Mouse (Mus musculus): Measurements from ENCODE around the gene Sin3a.

Sin3a gene

DNA sequence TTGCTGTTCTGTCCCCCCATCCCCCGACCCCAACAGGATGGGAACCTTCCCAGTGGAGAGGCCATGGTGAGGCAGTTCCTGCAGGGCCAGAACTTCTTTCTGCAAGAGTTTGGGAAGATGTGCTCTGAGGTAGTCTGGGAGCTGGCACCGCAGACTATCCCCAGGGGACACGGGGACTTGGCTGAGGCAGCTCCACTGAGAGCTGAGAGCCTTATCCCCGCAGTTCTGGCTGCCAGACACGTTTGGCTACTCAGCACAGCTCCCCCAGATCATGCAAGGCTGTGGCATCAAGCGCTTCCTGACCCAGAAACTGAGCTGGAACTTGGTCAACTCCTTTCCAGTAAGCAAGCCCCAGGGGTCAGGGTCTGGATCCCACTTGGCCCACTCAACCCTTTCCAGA, 65.4 kb downstream of the Sin3a start:
- DNase-seq (ENCODE audit: extremely low read depth, low read depth, low spot score), result no peak

DNA sequence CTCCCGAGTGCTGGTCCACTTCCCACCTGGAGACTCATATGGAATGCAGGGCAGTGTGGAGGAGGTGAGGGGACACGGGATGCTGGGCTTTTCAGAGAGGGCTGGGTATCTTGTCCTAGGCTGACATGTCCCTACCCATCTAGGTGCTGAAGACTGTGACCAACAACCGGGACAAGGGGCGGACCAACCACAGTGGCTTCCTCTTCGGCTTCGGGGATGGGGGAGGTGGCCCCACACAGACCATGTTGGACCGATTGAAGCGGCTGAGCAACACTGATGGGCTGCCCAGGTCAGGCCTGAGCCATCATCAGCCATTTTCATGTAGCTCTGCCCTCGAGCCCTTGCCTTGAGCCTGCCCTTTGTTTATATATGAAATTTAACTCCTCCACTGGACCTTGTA, 65.9 kb downstream of the Sin3a start:
- no peak for DNase-seq (ENCODE audit: extremely low read depth, low read depth, low spot score)

DNA sequence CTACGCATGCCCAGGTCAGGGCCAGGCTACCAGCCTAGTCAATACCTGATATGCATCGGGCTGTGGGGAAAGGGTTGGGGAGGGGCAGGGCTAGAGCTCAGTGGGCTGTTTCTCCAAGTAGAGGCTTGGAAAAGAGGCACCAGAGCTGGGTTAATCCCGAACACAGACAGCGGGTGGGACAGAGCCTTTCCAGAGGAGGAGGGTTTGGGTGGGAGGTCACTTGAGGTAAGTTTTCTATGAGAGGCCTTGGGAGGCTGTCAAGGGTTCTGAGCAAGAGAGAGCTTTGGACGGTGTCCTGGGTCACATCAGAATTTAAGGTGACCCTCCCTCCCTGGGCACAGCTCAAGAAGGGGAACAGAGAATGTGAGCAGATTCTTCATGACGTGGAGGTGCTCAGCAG, 66.7 kb downstream of the Sin3a start:
- no peak for DNase-seq (ENCODE audit: extremely low read depth, low read depth, low spot score)

DNA sequence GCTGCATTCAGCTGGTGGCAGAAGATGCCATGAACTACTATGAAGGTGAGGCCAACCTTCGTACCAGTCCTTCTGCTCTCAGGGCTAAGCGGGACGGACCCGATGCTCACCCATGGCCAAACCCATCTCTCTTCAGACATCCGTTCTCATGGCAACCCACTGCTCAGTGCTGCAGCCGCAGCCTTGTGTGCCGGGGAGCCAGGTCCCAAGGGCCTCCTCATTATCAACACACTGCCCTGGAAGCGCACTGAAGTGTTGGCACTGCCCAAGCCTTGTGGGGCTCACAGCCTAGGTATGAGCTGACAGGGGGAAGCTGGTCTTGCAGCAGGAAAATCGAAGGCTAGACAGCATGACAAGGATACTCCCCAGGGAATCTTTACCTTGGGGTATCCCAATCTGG, 67.3 kb downstream of the Sin3a start:
- DNase-seq (ENCODE audit: extremely low read depth, low read depth, low spot score), result no peak

DNA sequence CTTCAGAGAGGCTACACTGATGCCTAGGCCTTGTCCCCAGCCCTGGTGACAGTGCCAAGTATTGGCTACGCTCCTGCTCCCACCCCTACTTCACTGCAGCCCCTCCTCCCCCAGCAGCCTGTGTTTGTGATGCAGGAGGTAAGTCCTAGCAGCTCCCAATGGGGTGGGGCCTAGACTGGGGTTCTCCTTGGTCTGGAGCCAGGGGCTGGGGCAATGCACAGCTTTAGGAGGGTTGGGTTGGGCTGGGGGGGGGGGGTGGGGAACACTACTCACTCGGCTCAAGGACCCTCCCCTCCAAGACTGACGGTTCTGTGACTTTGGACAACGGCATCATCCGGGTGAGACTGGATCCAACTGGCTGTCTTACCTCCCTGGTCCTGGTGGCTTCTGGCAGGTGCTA, 67.7 kb downstream of the Sin3a start:
- DNase-seq (ENCODE audit: extremely low read depth, low read depth, low spot score), result no peak

DNA sequence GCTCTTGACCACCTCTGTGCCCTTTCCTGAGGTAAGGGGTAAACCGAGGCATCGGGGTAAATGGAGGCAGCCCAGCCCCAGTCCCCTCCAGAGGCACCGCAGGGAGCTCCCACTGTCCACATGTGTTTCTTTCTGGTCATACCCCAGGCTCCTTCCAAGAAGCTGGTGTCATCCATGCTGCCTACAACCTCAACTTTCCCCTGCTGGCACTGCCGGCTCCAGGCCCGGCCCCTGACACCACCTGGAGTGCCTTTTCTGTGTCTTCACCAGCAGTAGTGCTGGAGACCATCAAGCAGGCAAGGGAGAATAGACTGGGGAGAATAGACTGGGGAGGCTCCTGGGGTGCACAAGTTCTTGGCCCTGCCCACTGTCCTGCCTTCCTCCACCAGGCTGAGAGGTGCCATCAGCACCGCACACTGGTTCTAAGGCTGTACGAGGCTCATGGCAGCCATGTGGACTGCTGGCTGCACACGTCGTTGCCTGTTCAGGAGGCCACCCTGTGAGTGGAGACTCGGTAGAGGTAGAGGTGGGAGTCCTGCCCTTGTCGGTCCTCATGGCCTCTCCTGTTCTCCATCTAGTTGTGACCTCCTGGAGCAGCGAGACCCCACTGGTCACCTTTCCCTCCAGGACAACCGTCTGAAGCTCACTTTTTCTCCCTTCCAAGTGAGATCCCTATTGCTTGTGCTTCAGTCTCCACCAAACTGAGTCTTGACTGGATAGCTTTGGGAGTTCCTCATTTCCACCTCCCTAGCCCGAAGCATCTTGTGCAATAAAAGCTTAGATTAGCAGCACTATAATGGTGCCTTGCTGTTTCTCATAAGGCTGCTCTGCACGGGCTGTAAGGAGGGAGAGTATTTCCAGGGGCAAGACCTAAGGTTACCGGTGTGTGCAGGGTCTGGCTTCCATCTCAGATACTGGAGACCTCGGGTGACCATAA, 69.8 kb downstream of the Sin3a start:
- DNase-seq (ENCODE audit: extremely low read depth, low read depth, low spot score), result no peak

DNA sequence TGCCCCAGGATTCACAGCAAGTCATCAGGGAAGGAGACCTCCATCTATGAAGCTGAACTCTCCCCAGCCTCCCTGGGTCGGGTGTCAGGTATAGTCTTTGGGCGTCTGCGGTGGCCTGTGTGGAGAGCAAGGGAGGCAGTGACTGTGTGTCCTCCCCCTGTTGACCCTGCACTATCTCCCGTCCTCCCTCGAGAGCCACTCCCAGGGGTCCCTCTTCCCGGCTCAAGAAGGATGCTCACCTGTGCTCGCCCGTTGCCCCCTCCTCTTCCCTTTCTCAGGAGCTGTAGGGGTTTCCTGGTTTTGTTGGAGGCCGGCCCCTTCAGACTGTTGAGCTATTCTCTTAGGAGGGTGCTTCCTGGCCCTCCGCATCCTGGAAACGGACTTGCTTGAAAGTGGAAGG, 71.4 kb downstream of the Sin3a start:
- DNase-seq (ENCODE audit: extremely low read depth, low read depth, low spot score), result no peak

DNA sequence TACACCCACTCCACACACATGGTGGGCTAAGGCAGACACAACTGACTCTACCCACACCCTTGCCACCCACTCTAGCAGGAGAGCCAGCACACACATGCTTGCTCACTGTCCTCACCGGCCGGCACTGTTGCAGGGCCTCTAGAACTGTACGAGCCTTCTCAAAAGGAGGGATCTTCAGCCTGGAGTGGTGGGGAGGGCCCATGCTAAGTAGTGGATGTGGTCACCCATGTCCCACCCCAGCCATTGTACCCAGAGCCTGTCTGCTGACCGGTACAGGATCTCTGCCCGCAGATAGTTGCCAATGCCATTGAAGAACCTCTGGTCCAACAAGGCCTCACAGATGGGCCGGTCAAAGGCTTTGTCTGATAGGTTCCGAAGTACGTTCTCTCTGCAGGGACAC, 73.0 kb downstream of the Sin3a start:
- no peak for DNase-seq (ENCODE audit: extremely low read depth, low read depth, low spot score)

DNA sequence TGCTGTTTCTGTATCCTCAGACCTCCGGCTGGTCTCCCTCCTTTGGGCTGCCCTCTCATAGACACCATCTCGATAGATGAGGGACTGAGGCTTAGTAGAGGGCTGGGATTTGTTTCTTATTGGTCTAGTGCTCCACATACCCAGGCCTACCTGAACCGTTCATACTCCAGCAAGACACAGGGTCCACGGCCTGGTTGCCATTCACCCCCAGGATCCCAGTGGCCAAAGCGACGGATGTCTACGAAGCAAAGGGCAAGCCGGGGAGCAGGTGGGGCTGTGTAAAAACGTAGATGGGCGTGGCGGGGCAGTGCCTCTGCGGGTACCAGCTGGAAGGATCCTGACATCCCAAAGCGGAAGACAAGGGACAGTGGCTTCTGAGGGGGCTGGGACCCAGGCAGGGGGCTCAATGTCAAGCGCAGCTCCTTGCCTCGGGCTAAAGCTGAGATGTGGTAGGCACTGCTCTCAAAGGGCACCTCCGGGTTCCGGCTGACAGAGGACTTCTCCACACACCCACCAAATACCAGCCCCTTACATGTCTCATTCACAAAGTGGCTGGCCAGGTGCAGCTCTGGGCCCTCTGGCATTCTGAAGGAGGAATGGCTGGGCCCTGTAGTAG, 74.7 kb downstream of the Sin3a start:
- no peak for DNase-seq (ENCODE audit: extremely low read depth, low read depth, low spot score)

DNA sequence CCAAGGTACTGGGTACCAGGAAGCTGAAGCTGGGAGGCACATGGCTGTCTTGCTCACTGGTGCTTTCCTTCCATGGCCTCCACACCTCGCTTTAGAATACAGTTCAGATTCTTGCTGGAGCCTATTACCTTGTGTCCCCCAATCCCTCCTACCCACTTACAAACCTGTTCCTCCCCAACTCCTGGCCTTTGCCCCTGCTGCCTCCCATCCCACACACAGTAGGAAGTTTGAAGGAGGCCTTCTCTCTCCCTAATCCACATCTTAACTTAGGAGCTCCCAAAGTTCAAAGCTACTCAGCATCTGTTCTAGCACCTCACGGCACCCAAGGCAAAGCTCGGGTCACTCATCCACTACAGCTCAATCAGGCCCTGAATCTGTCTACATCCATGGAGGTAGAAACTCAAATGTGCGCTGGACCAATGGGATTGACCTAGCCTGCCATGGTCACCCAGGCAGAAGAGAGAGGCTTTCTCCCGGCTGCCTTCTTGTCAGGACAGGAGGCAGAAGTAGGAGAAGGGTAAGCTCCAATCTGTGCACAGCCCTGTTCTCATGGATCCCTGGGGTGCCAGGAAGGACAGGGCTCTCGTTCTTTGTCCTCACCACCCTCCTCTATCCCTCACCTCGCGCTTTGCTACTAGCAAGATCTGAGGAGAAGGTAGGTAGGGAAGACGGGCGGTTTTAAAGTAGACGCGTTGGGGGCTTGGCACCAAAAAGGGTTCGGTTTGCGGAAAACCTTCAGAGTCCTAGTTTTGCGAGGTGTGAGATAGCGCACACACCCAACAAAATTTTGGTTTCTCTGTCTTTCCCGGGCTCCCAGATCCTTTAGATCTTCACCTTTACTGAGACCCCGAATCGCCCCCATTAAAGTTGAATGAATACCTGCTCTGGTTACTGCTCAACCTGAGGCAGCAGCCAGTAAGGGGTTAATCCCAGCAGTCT, 75.6 kb downstream of the Sin3a start:
- DNase-seq (ENCODE audit: extremely low read depth, low read depth, low spot score), result no peak

DNA sequence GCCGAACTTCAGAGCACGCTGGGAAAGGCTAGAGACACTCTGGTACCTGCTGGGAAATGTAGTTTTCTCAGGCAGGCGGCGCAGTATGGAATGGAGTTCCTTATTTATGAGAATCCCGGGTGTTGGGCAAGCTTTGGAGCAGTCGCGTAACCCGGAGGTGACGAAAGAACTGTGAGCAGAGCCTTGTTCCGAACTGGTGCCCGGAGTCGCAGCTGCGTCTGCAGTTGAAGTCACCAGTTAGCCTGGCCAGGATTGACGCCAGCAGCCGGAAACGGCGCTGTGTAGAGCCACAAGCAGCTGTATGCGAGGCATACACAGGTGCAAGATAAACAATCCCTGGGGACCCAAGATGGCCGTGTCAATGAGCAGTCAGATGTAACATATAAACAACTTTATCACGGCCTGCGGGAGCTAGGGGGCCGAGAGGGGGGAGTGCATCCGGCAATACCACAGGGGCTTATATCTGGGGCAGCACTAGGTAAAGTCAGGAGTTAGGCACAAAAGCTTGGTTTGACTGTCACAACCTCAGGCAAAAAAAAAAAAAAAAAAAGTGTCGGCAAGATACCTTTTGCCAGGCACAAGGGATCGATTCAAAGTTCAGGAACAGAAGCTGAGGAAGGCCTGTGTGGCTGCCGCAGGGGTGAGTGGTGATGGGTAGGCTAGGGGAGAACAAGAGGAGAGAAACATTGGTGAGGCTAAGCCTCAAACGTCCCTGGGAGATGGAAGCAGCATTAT, 76.5 kb downstream of the Sin3a start, which contains the start of gene Neil1:
Gene Neil1 (minus strand): TSS at position 162 of the 735 bp plus-strand sequence.
- peak; percentile 85 for DNase-seq (ENCODE audit: extremely low read depth, low read depth, low spot score)

DNA sequence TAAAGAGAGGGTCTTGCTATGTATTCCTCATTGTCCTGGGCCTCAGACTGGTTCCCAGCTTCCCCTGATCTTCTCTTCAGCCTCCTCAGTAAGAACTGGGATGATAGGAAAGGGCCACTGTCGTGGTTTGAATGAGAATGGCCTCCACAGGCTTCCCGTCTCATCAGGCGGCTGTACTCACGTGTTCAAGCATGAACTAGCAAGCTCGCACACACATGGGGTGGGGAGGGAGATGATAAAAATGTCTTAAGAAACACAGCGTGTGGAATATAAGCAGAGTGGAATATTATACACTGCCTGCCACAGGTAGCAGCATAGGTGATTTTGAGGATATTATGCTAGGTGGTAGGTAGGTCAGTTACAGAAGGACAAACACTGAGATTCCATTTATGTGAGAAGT, 77.2 kb downstream of the Sin3a start:
- DNase-seq (ENCODE audit: extremely low read depth, low read depth, low spot score), result no peak

DNA sequence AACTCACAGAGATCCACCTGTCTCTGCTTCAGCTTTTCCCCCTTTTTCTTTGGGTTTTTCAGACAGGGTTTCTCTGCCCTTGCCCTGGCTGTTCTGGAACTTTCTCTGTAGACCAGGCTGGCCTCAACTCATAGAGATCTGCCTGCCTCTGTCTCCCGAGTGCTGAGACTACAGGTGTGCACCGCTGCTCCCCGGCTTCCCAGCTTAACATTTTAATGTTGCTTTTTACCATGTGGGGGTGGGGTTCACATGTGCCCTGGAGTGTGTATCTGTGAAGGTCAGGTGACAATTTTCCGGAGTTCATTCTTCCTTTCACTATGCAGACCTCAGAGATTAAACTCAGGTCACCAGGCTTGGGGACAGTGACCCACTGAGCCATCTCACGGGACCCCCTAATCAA, 78.4 kb downstream of the Sin3a start:
- DNase-seq (ENCODE audit: extremely low read depth, low read depth, low spot score), result no peak

DNA sequence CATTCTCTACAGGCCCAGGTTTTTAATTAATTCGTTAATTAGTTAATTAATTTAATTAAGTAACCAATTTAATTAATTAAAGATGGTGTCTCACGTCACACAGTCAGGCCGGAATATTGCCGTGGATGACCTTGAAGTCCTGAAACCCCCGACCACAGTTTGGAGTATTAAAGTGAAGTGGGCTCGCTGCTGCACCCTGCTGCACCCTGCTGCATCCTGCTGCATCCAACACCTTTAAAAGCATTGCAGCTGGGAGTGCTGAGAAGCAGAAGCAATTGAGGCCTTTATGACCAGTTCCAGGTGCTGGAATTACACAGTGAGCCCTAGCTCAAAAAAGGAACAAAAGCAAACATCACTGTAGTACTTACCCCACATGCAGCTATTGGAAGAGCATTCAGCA, 80.5 kb downstream of the Sin3a start:
- DNase-seq (ENCODE audit: extremely low read depth, low read depth, low spot score), result no peak

DNA sequence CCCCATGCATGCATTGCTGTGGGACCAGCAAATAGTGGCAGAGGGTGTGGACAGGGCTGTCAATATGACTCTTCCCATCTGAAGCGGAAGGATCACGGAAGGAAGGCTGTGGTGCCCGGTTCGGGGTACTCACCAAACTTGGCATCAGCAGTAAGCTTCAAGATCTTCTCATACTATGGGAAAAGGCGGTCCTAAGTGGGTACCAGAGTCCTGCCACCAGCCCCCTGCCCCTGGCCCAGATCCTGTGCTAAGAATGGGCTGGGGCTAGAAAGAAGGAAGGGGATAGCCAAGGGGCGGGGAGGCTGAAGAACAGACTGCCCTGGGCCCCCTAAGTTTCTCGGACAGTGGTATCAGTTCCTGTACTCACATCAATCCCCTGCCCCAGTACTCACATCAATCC, 84.5 kb downstream of the Sin3a start:
- DNase-seq (ENCODE audit: extremely low read depth, low read depth, low spot score), result no peak

DNA sequence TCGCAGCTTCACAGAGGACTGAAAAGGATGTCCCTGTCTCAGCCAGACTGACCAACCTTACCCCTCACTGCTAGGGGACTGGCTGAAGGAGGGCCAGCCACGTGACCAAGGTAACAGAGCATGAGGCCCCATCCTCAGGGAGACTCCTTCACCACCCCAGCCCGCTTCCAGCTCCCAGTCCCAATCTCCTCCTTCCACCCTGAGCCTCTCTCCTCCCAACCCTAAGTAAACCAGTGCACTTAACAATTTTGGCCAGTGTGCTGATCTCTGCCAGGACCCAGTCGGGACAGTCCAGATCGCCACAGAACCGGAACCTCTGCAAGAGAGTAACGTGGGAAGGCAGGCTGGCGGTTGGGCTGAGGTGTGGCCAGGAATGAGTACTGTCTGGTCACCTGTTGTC, 85.0 kb downstream of the Sin3a start:
- no peak for DNase-seq (ENCODE audit: extremely low read depth, low read depth, low spot score)

DNA sequence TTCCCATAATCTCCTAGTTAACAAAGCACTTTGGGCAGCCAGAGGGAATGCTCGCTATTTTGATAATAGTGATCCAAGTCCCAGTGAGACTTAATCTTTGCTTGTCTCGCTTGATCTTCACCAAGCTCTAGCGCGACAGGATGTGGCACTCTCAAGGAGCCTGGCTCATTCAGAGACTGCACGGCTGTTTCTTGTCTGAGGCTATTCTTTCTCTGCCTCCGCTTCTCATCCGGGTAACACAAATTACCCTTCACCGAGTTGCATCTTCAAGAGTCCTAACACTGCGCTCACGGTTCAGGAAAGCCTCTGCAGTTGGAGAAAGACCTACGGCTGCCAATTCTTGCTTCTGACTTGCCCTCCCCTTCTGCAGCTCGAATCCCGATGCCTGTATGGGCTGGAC, 85.7 kb downstream of the Sin3a start:
- no peak for DNase-seq (ENCODE audit: extremely low read depth, low read depth, low spot score)

DNA sequence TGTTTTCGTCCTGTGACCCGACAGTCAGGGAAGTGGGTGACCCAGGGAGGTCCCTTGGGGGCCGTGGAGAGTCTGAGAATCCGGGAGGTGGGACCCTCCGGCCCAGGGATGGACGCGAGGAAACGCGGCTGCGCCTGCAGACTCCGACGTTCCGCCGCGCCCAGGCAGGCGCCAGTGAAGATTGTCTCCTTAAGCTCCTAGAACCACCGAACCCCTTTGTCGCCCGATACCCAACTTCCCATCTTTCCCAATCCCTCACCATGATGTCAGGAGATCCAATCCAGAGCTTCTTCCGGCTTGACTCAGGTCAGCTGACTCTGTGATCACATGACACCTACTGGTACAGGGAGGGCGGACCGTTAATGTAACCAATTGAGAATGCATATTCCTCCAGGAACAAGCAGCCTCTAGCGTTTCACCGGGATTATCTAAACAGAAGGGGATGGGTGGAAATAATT, 86.2 kb downstream of the Sin3a start, which contains the start of gene Commd4:
Gene Commd4 (minus strand): TSS at position 319 of the 458 bp plus-strand sequence.
- DNase-seq (ENCODE audit: extremely low read depth, low read depth, low spot score), result peak; percentile 63

DNA sequence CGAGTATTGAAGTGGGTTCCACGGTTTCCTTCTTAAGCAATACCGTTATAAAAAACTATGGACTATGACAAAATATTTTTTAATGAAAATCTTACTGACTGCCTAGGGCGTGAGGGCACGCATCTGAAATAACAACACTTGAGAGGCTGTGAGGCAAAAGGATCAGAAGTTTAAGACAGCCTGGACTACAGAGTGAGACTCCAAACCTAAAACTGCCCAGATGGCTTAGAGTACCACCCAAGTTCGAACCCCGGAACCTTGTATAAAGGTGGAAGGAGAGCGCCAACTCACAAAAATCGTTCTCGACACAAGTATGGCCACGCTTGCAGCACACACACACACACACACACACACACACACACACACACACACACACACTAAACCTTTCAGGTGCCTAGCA, 86.7 kb downstream of the Sin3a start:
- no peak for DNase-seq (ENCODE audit: extremely low read depth, low read depth, low spot score)

DNA sequence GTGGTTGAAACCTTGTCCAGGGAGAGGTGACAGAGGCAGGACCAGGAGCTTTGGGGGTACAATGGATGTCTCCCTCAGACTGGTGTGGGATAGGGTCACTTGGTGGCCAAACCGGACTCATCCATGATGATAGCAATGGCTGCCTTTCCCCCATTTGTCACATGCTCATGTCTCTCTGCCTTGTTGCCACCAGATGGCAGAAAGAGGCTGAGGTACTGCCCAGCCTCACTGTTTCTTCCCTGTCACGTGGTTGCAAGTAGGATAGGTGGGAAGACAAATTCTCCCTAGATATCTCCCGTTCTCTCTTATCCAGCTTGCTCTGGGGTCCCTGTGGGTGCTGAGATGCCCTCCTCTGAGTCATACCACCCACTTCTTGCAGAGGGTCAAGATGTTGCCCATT, 90.7 kb downstream of the Sin3a start:
- no peak for DNase-seq (ENCODE audit: extremely low read depth, low read depth, low spot score)

DNA sequence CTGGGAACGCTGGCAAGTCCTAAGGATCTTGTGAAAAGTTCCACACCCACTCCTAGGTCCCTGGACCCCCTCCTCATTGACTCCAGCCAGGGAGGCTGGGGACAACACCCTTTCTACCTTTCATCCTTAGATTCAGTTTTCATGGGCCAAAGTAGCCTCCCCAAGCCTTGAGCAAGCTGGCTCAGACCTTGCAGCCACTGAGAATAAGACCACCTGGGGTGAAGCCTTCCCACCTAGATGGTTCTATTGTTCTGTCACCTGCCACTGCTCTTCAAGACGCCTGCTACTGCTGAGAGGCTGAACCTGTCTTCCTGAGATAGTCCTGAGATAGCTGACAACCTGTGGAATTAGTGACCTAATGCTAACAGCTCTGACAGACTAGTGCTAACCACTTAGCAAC, 91.3 kb downstream of the Sin3a start:
- no peak for DNase-seq (ENCODE audit: extremely low read depth, low read depth, low spot score)

Measured in fat pad, adult 2 months (tissue).